Comparison of ENCODE assay signal across 8 mouse cellular contexts in genomic region chr9:113743291-113743690, GRCm38 (mm10). TPM values are rescaled to one million over a fixed set of nuclear protein-coding genes. Genes with fewer than 3 reads are reported as not detected.
DNase-seq lines count a peak whose midpoint lies in the region; ATAC-seq lines count a peak whose summit lies in the region.

No protein-coding gene starts in this region.

- no peaks in the 10 kb centered on the region for H3K36me3 ChIP-seq in heart, embryonic 15.5 days
- no peaks in the 10 kb centered on the region for H3K36me3 ChIP-seq in heart, embryonic 12.5 days
- H3K36me3 ChIP-seq in embryonic facial prominence, embryonic 12.5 days: no peaks in the 10 kb centered on the region
- no peaks in the 10 kb centered on the region for H3K36me3 ChIP-seq in hindbrain, embryonic 13.5 days

- H3K27me3 ChIP-seq in heart, embryonic 15.5 days: no peaks in the 10 kb centered on the region
- no peaks in the 10 kb centered on the region for H3K27me3 ChIP-seq in heart, embryonic 12.5 days (replicated peaks)
- H3K27me3 ChIP-seq in embryonic facial prominence, embryonic 12.5 days: no peaks in the 10 kb centered on the region
- no peaks in the 10 kb centered on the region for H3K27me3 ChIP-seq in hindbrain, embryonic 13.5 days

- no peaks in the 10 kb centered on the region for H3K9me3 ChIP-seq in heart, embryonic 15.5 days (replicated peaks)
- no peaks in the 10 kb centered on the region for H3K9me3 ChIP-seq in heart, embryonic 12.5 days (replicated peaks)
- no peaks in the 10 kb centered on the region for H3K9me3 ChIP-seq in embryonic facial prominence, embryonic 12.5 days
- H3K9me3 ChIP-seq in hindbrain, embryonic 13.5 days: no peaks in the 10 kb centered on the region

- no peak overlapping the region for H3K27ac ChIP-seq in heart, embryonic 15.5 days
- H3K27ac ChIP-seq in heart, embryonic 12.5 days (ENCODE audit: poor library complexity, severe bottlenecking): no peak overlapping the region
- H3K27ac ChIP-seq in embryonic facial prominence, embryonic 12.5 days: no peak overlapping the region
- H3K27ac ChIP-seq in hindbrain, embryonic 13.5 days: no peak overlapping the region

- peaks cover 12% of the 10 kb centered on the region for H3K4me1 ChIP-seq in heart, embryonic 15.5 days (replicated peaks)
- H3K4me1 ChIP-seq in heart, embryonic 12.5 days (replicated peaks): peaks cover 10% of the 10 kb centered on the region
- peaks cover 12% of the 10 kb centered on the region for H3K4me1 ChIP-seq in embryonic facial prominence, embryonic 12.5 days
- peaks cover 24% of the 10 kb centered on the region for H3K4me1 ChIP-seq in hindbrain, embryonic 13.5 days (replicated peaks)

- no peak overlapping the region for H3K4me3 ChIP-seq in heart, embryonic 15.5 days
- no peak overlapping the region for H3K4me3 ChIP-seq in heart, embryonic 12.5 days
- no peak overlapping the region for H3K4me3 ChIP-seq in embryonic facial prominence, embryonic 12.5 days
- H3K4me3 ChIP-seq in hindbrain, embryonic 13.5 days: no peak overlapping the region

- no peak for ATAC-seq in heart, embryonic 15.5 days (replicated peaks; ENCODE audit: insufficient number of reproducible peaks, insufficient read depth, low FRiP score, low read depth)
- no peak for ATAC-seq in heart, embryonic 12.5 days (ENCODE audit: insufficient number of reproducible peaks, low FRiP score)
- no peak for ATAC-seq in embryonic facial prominence, embryonic 12.5 days (ENCODE audit: insufficient number of reproducible peaks, insufficient read depth, low FRiP score, low TSS enrichment)
- peak; percentile 44 for ATAC-seq in monocyte, adult 5-6 weeks (replicated peaks; ENCODE audit: insufficient number of reproducible peaks, low FRiP score, low TSS enrichment, poor library complexity, severe bottlenecking)
- ATAC-seq in hindbrain, embryonic 13.5 days (ENCODE audit: low FRiP score): no peak

- peak; percentile 31 for DNase-seq in retina, embryonic 14.5 days (ENCODE audit: low spot score)
- DNase-seq in retina, postnatal 1 day: no peak
- no peak for DNase-seq in ovary, postnatal 10 days (ENCODE audit: low spot score)

- WGBS in heart, embryonic 15.5 days: 38% methylated on average over 3 of the region's 3 CpGs
- WGBS in heart, embryonic 12.5 days: 40% methylated on average over 3 of the region's 3 CpGs
- 62% methylated on average over 3 of the region's 3 CpGs for WGBS in embryonic facial prominence, embryonic 12.5 days
- 43% methylated on average over 3 of the region's 3 CpGs for WGBS in hindbrain, embryonic 13.5 days

- H3K9ac ChIP-seq in heart, embryonic 15.5 days: no peak overlapping the region
- H3K9ac ChIP-seq in heart, embryonic 12.5 days: no peak overlapping the region
- H3K9ac ChIP-seq in embryonic facial prominence, embryonic 12.5 days: 0 out of 2 replicates have a peak overlapping the region, but pooled peaks have one; percentile 7
- no peak overlapping the region for H3K9ac ChIP-seq in hindbrain, embryonic 13.5 days

- peak overlapping the region; percentile 83; the same call in 1 of the 2 replicates for H3K4me2 ChIP-seq in heart, embryonic 15.5 days
- H3K4me2 ChIP-seq in heart, embryonic 12.5 days: no peak overlapping the region
- H3K4me2 ChIP-seq in embryonic facial prominence, embryonic 12.5 days (replicated peaks): peak overlapping the region; percentile 92
- no peak overlapping the region for H3K4me2 ChIP-seq in hindbrain, embryonic 13.5 days

RNA-seq across cellular contexts. Expression of gene Clasp2, which starts 2.0 kb away (rescaled TPM):
- 20.8 and 25.2 TPM in 2 replicates for polyA plus RNA-seq in heart, embryonic 15.5 days (2015; fragmentation: Nextera tagmentation; extraction: Ambion mirVana)
- 34.2 and 38.1 TPM in 2 replicates for polyA plus RNA-seq in heart, embryonic 12.5 days (2016; fragmentation: Nextera tagmentation; extraction: Ambion mirVana)
- polyA plus RNA-seq in embryonic facial prominence, embryonic 12.5 days (2016; fragmentation: Nextera tagmentation; extraction: Ambion mirVana): 41.0 and 45.3 TPM in 2 replicates
- 39.7 to 59.4 TPM (median 42.1 TPM) in 3 replicates for total RNA-seq in monocyte, adult 5-6 weeks (2017)
- 113 and 117 TPM in 2 replicates for polyA plus RNA-seq in hindbrain, embryonic 13.5 days (2015; fragmentation: Nextera tagmentation; extraction: Ambion mirVana)

RNA-seq across cellular contexts. Expression of gene Pdcd6ip, which starts 35.2 kb away (rescaled TPM):
- polyA plus RNA-seq in heart, embryonic 15.5 days (2015; fragmentation: Nextera tagmentation; extraction: Ambion mirVana): 53.5 and 64.6 TPM in 2 replicates
- polyA plus RNA-seq in heart, embryonic 12.5 days (2016; fragmentation: Nextera tagmentation; extraction: Ambion mirVana): 80.8 and 81.7 TPM in 2 replicates
- 54.2 and 60.3 TPM in 2 replicates for polyA plus RNA-seq in embryonic facial prominence, embryonic 12.5 days (2016; fragmentation: Nextera tagmentation; extraction: Ambion mirVana)
- total RNA-seq in monocyte, adult 5-6 weeks (2017): 173 to 227 TPM (median 191 TPM) in 3 replicates
- 38.6 and 41.9 TPM in 2 replicates for polyA plus RNA-seq in hindbrain, embryonic 13.5 days (2015; fragmentation: Nextera tagmentation; extraction: Ambion mirVana)

Comparison
In these comparisons a context has a peak if more than half of its experiments do, and no peak if none do; other contexts are left out.
1. H3K4me2 ChIP-seq: peak in heart, embryonic 15.5 days (single experiment) and embryonic facial prominence, embryonic 12.5 days (single experiment); none in heart, embryonic 12.5 days (single experiment) and hindbrain, embryonic 13.5 days (single experiment).